Mouse (Mus musculus) retina, postnatal 7 days (tissue): ENCODE measurements around the gene Slc31a2.

Source experiments
- DNase-seq: peaks from one replicate; pipeline ENCODE4 v3.0.0-alpha.2; 2012; ENCODE audit warnings: low read depth, low spot score

The Slc31a2 gene

GRCm38 (mm10) chr4:62281319-62281718 lies 19.0 kb downstream of the Slc31a2 start:
- DNase-seq, result no peak

- DNase-seq, result no peak
Observed at GRCm38 (mm10) chr4:62282969-62283368, 20.6 kb downstream of the Slc31a2 start.

- DNase-seq, result no peak
Observed at GRCm38 (mm10) chr4:62285576-62285975, 23.2 kb downstream of the Slc31a2 start.

GRCm38 (mm10) chr4:62286257-62286991 lies 24.1 kb downstream of the Slc31a2 start:
- peak; percentile 58 for DNase-seq

- no peak for DNase-seq
Observed at GRCm38 (mm10) chr4:62286992-62287900, 24.9 kb downstream of the Slc31a2 start.

GRCm38 (mm10) chr4:62289226-62289625 lies 26.9 kb downstream of the Slc31a2 start:
- peak; percentile 40 for DNase-seq

- no peak for DNase-seq
Observed at GRCm38 (mm10) chr4:62290816-62291505, 28.6 kb downstream of the Slc31a2 start.

- DNase-seq, result no peak
Observed at GRCm38 (mm10) chr4:62292461-62293180, 30.3 kb downstream of the Slc31a2 start.

GRCm38 (mm10) chr4:62293219-62293861 lies 31.0 kb downstream of the Slc31a2 start:
- DNase-seq, result no peak

- DNase-seq, result no peak
Observed at GRCm38 (mm10) chr4:62294741-62295140, 32.4 kb downstream of the Slc31a2 start.

GRCm38 (mm10) chr4:62297280-62298130 lies 35.1 kb downstream of the Slc31a2 start:
- no peak for DNase-seq

- DNase-seq, result no peak
Observed at GRCm38 (mm10) chr4:62300001-62300400, 37.6 kb downstream of the Slc31a2 start.

- DNase-seq, result no peak
Observed at GRCm38 (mm10) chr4:62302795-62303194, 40.4 kb downstream of the Slc31a2 start.

GRCm38 (mm10) chr4:62303288-62303687 lies 40.9 kb downstream of the Slc31a2 start:
- DNase-seq, result no peak

GRCm38 (mm10) chr4:62306301-62306700 lies 43.9 kb downstream of the Slc31a2 start:
- DNase-seq, result no peak

- no peak for DNase-seq
Observed at GRCm38 (mm10) chr4:62306840-62307239, 44.5 kb downstream of the Slc31a2 start.

GRCm38 (mm10) chr4:62308406-62308805 lies 46.0 kb downstream of the Slc31a2 start:
- no peak for DNase-seq

- DNase-seq, result no peak
Observed at GRCm38 (mm10) chr4:62312821-62313220, 50.5 kb downstream of the Slc31a2 start.

- DNase-seq, result no peak
Observed at GRCm38 (mm10) chr4:62313641-62314211, 51.4 kb downstream of the Slc31a2 start.

GRCm38 (mm10) chr4:62314516-62314915 lies 52.2 kb downstream of the Slc31a2 start:
- DNase-seq, result no peak
